Mouse (Mus musculus): ENCODE measurements around the gene Aff1.

The Aff1 gene

GRCm38 (mm10) chr5:103748343-103748742 is 56.2 kb downstream of the Aff1 start:
- no peak for DNase-seq (ENCODE audit: extremely low read depth, low read depth)

GRCm38 (mm10) chr5:103749465-103750285 is 57.5 kb downstream of the Aff1 start:
- no peak for DNase-seq (ENCODE audit: extremely low read depth, low read depth)

GRCm38 (mm10) chr5:103752665-103753510 is 60.7 kb downstream of the Aff1 start:
- DNase-seq (ENCODE audit: extremely low read depth, low read depth), result peak; percentile 78

- DNase-seq (ENCODE audit: extremely low read depth, low read depth), result peak; percentile 79
These were observed 61.5 kb downstream of the Aff1 start for GRCm38 (mm10) chr5:103753511-103754329.

- no peak for DNase-seq (ENCODE audit: extremely low read depth, low read depth)
These were observed 62.4 kb downstream of the Aff1 start for GRCm38 (mm10) chr5:103754330-103755134.

GRCm38 (mm10) chr5:103755135-103755487 is 62.9 kb downstream of the Aff1 start:
- DNase-seq (ENCODE audit: extremely low read depth, low read depth), result no peak

- no peak for DNase-seq (ENCODE audit: extremely low read depth, low read depth)
These were observed 64.1 kb downstream of the Aff1 start for GRCm38 (mm10) chr5:103756231-103756714.

- no peak for DNase-seq (ENCODE audit: extremely low read depth, low read depth)
These were observed 66.3 kb downstream of the Aff1 start for GRCm38 (mm10) chr5:103758491-103758890.

- peak; percentile 61 for DNase-seq (ENCODE audit: extremely low read depth, low read depth)
These were observed 67.6 kb downstream of the Aff1 start for GRCm38 (mm10) chr5:103759489-103760424.

GRCm38 (mm10) chr5:103760425-103761131 is 68.4 kb downstream of the Aff1 start:
- no peak for DNase-seq (ENCODE audit: extremely low read depth, low read depth)

- DNase-seq (ENCODE audit: extremely low read depth, low read depth), result no peak
These were observed 69.6 kb downstream of the Aff1 start for GRCm38 (mm10) chr5:103761754-103762153.

GRCm38 (mm10) chr5:103762850-103763254 is 70.7 kb downstream of the Aff1 start:
- no peak for DNase-seq (ENCODE audit: extremely low read depth, low read depth)

- DNase-seq (ENCODE audit: extremely low read depth, low read depth), result no peak
These were observed 73.2 kb downstream of the Aff1 start for GRCm38 (mm10) chr5:103765356-103765755.

- DNase-seq (ENCODE audit: extremely low read depth, low read depth), result no peak
These were observed 73.7 kb downstream of the Aff1 start for GRCm38 (mm10) chr5:103765758-103766431.

- DNase-seq (ENCODE audit: extremely low read depth, low read depth), result no peak
These were observed 74.2 kb downstream of the Aff1 start for GRCm38 (mm10) chr5:103766432-103766815.

- DNase-seq (ENCODE audit: extremely low read depth, low read depth), result no peak
These were observed 76.8 kb downstream of the Aff1 start for GRCm38 (mm10) chr5:103768961-103769360.

GRCm38 (mm10) chr5:103769701-103770100 is 77.5 kb downstream of the Aff1 start:
- DNase-seq (ENCODE audit: extremely low read depth, low read depth), result no peak
